Mouse (Mus musculus): ENCODE results near the gene Pim1. TPM values are rescaled to one million over a fixed set of nuclear protein-coding genes. Genes with fewer than 3 reads are reported as not detected.

The Pim1 gene
- polyA plus RNA-seq, 1 experiment from 2014 or later = 48.6 TPM

DNA sequence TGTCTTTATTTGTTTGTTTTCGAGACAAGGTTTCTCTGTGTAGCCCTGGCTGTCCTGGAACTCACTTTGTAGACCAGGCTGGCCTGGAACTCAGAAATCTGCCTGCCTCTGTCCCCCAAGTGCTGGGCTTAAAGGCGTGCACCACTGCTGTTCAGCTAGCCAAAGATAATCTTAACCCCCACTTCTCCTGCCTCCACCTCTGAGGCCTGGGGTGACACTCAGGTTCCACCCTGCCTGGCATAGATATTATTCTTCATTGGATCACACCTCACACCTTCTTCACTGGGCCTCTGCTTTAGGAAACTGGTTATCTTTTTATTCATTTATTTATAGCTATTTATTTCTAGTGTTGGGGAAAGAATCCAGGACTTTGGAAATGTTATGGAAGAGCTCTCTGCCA is 10.3 kb upstream of the Pim1 start:
- no peaks in the 10 kb centered on the region for H3K79me2 ChIP-seq (ENCODE audit: inconsistent target)
- no peak overlapping the region for H3K27ac ChIP-seq
- H3K4me3 ChIP-seq (ENCODE audit: inconsistent target) = no peak overlapping the region
- WGBS (ENCODE audit: missing documents) = 94% methylated on average over 2 of the region's 2 CpGs
- H3K36me3 ChIP-seq (ENCODE audit: inconsistent target) = no peaks in the 10 kb centered on the region

DNA sequence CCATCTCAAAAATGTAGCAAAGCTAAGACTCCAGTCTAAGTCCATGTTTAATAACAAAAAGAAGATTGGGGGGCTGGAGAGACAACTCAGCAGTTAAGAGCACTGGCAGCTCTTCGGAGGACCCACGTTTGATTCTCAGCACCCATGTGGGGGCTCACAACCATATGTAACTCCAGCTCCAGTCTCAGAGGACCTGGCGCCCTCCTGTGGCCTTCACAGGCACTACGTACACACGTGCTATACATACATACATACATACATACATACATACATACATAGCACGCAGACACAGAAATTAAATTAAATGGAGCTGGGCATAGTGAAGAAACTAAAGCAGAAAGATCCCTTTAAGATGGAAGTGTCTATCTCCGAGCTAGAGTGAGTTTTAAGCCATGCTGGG is 7.9 kb upstream of the Pim1 start:
- H3K36me3 ChIP-seq (ENCODE audit: inconsistent target) = no peaks in the 10 kb centered on the region
- H3K4me3 ChIP-seq (ENCODE audit: inconsistent target) = no peak overlapping the region
- H3K27ac ChIP-seq = no peak overlapping the region
- H3K79me2 ChIP-seq (ENCODE audit: inconsistent target) = no peaks in the 10 kb centered on the region
- WGBS (ENCODE audit: missing documents) = 97% methylated on average over 6 of the region's 7 CpGs

DNA sequence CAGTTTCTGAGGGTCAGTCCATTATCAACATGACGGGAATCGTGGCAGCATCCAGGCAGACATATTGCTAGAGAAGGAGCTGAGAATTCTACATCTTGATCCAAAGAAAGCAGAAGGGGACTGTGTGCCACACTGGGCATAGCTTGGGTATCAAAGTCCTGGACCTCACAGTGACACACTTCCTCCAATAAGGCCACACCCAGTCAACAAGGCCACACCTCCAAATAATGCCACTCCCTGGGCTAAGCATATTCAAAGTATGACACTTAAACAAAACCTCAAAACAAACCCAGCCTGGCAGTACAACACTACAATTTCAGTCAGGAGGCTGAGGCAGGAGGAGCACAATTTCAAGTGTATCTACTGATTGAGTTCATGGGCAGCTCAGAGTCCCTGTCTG is 7.3 kb upstream of the Pim1 start:
- 96% methylated on average over 2 of the region's 2 CpGs for WGBS (ENCODE audit: missing documents)
- Histone ChIP-seq H3K27ac (no peak overlapping the region), H3K36me3 (ENCODE audit: inconsistent target) (no peaks in the 10 kb centered on the region)

DNA sequence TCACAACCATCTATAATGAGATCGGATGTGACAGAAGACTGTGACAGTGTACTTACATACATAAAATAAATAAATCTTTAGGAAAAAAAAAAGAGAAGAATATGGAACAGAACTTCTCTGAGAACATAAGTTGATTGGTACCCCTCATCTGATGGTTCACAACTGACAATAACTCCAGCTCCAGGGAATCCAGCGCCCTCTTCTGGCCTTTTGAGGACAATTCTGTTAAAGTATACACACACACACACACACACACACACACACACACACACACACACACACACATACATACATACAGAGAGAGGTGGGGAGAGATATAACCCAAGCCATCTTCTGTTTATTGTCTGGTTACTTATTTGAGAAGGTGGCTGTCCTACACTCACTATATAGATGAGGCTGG is 6.1 kb upstream of the Pim1 start:
- no peak overlapping the region for H3K4me3 ChIP-seq (ENCODE audit: inconsistent target)
- WGBS (ENCODE audit: missing documents) = 83% methylated on average over 2 of the region's 2 CpGs

More for the DNA sequence above, 7.3 kb upstream of the Pim1 start:
- no peaks in the 10 kb centered on the region for H3K79me2 ChIP-seq (ENCODE audit: inconsistent target)
- H3K4me3 ChIP-seq (ENCODE audit: inconsistent target) = no peak overlapping the region

DNA sequence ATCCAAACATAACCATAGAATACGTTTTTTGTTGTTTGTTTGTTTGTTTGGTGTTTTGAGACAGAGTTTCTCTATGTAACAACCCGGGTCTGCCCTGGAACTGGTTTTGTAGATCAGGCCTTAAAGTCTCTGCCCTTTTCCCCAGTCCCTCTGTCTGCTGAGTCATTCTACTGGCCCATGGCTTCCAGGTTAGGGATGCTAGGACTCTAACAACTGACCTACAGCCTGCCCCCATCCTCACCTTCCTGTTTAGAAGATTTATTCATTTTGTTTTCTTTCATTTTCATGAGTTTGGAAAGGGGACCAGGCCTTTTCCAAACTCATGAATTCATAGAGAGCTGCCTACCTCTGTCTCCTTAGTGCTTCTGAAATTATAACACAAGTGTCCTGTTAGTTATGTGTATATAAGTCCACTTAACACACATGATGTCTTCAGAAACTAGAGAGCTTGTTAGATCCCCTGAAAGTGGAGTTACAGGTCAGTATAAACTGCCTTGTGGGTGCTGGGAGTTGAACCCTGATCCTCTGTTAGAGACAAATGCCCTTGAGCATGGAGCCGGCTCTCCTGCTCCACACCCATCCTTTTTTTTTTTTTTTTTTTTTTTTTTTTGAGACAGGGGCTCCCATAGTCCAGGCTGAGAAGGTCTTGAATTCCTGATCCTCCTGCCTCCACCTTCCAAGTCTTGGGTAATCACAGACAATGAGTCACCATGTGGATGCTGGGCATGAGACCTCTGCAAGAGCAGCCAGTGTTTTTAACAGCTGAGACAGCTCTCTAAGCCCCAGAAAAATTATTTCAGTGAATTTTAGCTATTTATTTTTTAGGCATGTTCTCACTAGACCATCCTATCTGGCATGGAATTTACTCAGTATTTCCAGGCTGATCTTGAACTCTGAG is 5.0 kb upstream of the Pim1 start:
- Histone ChIP-seq H3K79me2 (ENCODE audit: inconsistent target) (peaks cover 6% of the 10 kb centered on the region; the same call in 1 of the 2 replicates), H3K27ac (peak overlapping the region; percentile 78), H3K36me3 (ENCODE audit: inconsistent target) (no peaks in the 10 kb centered on the region), H3K4me3 (ENCODE audit: inconsistent target) (no peak overlapping the region)
- 85% methylated on average over 3 of the region's 3 CpGs for WGBS (ENCODE audit: missing documents)

More for the DNA sequence above, 6.1 kb upstream of the Pim1 start:
- Histone ChIP-seq H3K79me2 (ENCODE audit: inconsistent target) (no peaks in the 10 kb centered on the region; the same call in 1 of the 2 replicates), H3K36me3 (ENCODE audit: inconsistent target) (no peaks in the 10 kb centered on the region), H3K27ac (no peak overlapping the region)

DNA sequence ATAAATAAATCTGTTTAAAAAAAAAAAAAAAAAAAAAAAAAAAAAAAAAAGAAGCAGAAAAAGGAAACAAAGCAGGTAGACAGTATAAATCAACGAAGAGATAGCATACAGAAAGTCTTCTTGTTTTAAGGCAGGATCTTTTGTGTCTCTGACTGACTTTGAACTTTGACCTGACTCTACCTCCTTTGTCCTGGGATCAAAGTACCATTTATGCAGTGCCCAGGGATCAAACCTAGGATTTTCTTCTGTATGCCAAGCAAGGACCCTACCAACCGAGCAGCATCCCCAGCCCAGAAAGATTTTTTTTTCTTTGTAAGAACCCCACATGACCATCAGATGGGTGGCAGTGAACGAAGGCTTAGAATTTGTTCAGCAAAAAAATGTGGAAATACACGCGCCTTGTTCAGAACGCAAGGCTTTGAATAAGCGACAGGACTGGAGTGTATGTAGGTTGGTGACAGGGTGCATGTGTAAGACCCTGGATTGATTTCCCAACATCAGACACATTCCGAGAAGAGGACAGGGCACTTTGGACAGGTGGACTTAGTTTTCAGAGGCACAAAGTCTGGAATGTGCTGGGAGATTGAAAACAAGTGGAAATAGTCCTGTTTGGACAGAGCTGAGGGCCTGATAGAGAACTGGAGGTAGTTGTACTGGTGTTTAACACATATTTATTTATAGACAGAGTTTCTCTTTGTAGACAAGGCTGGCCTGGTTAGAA is 2.1 kb upstream of the Pim1 start:
- 85% methylated on average over 8 of the region's 8 CpGs for WGBS (ENCODE audit: missing documents)
- Histone ChIP-seq H3K27ac (peak overlapping the region; percentile 97), H3K79me2 (ENCODE audit: inconsistent target) (peaks cover 30% of the 10 kb centered on the region), H3K4me3 (ENCODE audit: inconsistent target) (no peak overlapping the region), H3K36me3 (ENCODE audit: inconsistent target) (no peaks in the 10 kb centered on the region)

DNA sequence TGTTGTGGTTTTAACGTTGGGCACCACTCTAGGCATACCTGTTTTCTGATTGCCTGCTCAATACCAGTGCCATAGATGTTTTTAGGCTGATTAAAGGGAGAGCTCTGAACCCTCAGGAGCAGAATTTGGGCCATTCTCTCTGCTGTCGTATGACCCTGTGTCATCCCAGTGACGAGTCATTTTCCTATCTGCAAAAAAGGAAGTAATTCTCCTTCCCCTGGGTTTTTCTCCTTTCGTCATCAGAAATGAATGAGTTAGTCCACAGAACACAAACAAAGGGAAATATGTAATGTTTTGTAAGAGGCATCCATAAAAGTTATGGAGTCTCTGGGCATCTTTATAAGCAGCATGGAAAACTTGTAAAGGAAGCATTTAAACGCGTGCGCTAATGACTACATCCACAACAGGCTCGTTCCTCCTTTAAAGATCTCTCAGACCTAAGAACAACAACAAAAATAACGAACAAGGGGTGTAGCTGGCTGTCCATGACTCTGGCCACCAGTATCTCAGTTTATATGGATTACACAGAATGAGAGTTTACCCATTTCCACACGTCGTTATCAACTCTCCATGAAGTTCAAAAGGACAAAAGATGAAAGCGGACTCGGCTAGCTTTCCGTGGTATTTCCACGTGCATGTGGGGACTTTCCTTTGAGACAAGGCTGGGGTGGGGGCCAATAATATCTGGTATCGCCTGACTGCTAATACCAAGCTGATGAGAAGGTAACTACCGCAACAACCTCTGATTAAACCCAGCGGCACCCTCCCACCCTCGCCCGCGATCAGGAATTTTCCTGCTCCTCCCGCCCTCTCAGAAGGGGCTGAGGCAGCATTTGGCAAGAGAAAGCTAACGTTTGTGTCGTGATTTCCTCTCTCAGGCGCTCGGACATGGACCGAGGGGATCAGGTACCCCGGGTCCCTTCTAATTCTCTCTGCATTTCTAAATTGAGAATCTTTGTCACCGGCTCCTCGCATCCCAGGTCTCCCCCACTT is 1.3 kb upstream of the Pim1 start:
- under 1% methylated on average over 30 of the region's 30 CpGs for WGBS (ENCODE audit: missing documents)
- H3K79me2 ChIP-seq (ENCODE audit: inconsistent target) = peaks cover 38% of the 10 kb centered on the region
- H3K4me3 ChIP-seq (ENCODE audit: inconsistent target) = peak overlapping the region; percentile 79
- H3K27ac ChIP-seq = peak overlapping the region; percentile 97
- peaks cover 7% of the 10 kb centered on the region; the same call in 1 of the 2 replicates for H3K36me3 ChIP-seq (ENCODE audit: inconsistent target)

DNA sequence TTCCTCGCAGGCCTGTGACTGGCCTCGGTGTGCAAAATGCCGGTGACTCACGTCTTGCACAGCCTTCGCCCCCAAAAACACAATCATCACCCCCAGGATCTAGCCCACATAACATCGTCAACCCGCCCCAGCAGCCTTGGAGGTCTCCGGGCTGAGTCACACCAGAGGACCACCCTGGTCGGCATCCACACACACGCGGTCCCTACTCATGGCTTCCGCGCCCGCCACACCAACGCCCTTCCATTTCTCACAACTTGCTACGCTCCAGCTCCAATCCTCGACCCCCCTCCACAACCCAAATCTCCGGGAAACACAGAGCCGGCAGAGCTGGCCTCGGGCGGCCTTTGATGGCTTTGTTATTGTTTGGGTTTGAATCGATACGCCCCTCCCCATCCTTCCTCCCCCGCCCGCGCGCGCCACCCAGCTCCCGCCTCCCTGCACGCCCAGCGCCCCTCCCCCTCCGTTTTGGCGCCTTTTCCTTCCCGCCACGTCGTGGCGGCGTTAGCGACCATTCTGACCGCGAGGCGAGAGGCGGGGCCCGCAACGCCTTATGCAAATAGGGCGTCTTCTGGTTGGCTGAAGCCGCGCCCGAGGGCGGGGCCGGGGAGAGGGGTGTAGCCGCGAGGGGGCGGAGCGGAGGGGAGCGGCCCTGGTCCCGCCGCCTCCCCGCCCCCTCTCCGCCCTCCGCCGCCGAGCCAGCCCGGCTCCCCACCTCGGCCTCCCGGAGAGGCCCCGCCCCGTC is 411 bp upstream of the Pim1 start:
- WGBS (ENCODE audit: missing documents) = 1% methylated on average over 44 of the region's 68 CpGs
- peak overlapping the region; percentile 97 for H3K27ac ChIP-seq
- peaks cover 46% of the 10 kb centered on the region for H3K79me2 ChIP-seq (ENCODE audit: inconsistent target)
- peak overlapping the region; percentile 79 for H3K4me3 ChIP-seq (ENCODE audit: inconsistent target)
- peaks cover 13% of the 10 kb centered on the region; the same call in 1 of the 2 replicates for H3K36me3 ChIP-seq (ENCODE audit: inconsistent target)

DNA sequence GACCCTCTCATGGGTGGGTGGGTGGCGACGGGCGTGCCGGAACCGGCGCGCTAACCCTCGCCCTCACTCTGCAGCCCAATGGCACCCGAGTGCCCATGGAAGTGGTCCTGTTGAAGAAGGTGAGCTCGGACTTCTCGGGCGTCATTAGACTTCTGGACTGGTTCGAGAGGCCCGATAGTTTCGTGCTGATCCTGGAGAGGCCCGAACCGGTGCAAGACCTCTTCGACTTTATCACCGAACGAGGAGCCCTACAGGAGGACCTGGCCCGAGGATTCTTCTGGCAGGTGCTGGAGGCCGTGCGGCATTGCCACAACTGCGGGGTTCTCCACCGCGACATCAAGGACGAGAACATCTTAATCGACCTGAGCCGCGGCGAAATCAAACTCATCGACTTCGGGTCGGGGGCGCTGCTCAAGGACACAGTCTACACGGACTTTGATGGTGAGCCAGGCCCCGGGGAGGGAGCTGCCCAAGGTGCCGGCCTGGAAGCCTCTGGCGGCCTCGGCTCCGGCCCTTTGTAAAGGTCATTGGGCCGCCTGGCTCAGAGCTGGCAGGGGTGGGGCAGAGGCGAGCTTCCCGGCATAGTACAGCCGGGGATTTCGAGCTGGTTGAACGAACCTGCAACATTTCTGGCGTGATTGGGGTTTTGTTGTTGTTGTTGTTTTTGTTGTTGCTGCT is 1.2 kb downstream of the Pim1 start:
- peaks cover 46% of the 10 kb centered on the region for H3K79me2 ChIP-seq (ENCODE audit: inconsistent target)
- H3K27ac ChIP-seq = peak overlapping the region; percentile 86
- peaks cover 13% of the 10 kb centered on the region; the same call in 1 of the 2 replicates for H3K36me3 ChIP-seq (ENCODE audit: inconsistent target)
- peak overlapping the region; percentile 78 for H3K4me3 ChIP-seq (ENCODE audit: inconsistent target)
- 1% methylated on average over 48 of the region's 48 CpGs for WGBS (ENCODE audit: missing documents)

DNA sequence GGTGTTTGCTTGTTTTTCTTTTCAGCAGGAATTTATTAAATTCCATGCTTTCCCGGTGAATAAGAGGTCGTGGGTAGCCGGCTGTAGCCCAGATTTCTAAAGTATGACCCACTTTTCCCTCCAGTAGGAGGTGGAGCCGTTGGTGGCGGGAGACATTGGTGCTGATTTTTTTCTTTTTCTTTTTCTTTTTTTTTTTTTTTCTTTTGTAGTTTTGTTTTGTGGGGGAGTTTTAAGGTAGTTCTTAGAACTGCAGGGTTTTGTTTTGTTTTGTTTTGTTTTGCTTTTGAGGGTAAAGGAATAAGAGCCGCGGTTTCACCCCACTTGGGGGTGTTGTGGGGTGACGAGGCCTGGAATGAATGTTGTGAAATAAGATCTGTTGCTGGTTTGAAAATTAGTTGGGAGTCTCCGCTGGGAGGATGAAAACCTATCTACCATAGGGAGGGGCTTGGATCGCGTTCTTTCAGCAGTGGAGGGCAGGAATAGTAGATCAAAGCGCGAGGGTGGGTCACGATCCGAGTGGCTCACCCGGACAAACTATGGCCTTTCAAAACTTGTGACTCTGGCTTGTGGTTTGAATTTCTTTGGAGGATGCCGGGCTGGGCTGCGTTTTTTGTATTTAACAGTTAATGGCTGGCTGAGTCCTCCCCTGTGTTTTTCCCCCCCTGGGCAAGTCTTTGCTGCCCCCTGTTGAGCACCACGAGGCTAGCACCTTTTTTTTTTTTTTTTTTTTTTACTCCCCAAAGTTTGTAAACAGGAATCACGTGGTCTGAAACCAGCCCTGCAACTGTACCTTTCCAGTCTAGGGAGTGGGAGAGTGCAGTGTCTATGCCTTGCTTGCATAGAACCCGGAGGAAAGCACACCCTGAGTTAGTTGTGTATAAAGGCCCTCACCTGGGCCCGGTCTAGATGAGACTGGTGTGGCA is 2.0 kb downstream of the Pim1 start:
- H3K27ac ChIP-seq = peak overlapping the region; percentile 86
- peaks cover 46% of the 10 kb centered on the region for H3K79me2 ChIP-seq (ENCODE audit: inconsistent target)
- peak overlapping the region; percentile 78 for H3K4me3 ChIP-seq (ENCODE audit: inconsistent target)
- H3K36me3 ChIP-seq (ENCODE audit: inconsistent target) = peaks cover 13% of the 10 kb centered on the region; the same call in 1 of the 2 replicates
- 1% methylated on average over 22 of the region's 22 CpGs for WGBS (ENCODE audit: missing documents)

DNA sequence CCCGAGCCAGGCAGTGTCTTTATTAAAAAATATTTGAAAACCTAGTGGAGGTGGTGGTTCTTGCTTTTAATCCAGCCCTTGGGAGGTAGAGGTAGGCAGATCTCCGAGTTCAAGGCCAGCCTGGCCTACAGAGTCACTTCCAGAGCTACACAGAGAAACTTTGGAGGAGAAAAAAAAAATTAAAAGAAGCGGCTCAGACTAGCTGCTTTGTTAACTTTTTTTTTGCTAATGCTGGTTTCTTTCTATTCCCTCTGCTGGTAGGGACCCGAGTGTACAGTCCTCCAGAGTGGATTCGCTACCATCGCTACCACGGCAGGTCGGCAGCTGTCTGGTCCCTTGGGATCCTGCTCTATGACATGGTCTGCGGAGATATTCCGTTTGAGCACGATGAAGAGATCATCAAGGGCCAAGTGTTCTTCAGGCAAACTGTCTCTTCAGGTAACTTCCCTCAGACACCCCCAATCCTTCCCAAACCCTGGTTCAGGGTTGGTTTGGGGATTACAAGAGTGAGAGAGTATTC is 3.0 kb downstream of the Pim1 start:
- H3K36me3 ChIP-seq (ENCODE audit: inconsistent target) = peaks cover 13% of the 10 kb centered on the region; the same call in 1 of the 2 replicates
- peak overlapping the region; percentile 86 for H3K27ac ChIP-seq
- peaks cover 46% of the 10 kb centered on the region for H3K79me2 ChIP-seq (ENCODE audit: inconsistent target)
- H3K4me3 ChIP-seq (ENCODE audit: inconsistent target) = peak overlapping the region; percentile 78
- 27% methylated on average over 11 of the region's 11 CpGs for WGBS (ENCODE audit: missing documents)
